Mouse (Mus musculus): ENCODE results near the gene Shc3.

The Shc3 gene

DNA sequence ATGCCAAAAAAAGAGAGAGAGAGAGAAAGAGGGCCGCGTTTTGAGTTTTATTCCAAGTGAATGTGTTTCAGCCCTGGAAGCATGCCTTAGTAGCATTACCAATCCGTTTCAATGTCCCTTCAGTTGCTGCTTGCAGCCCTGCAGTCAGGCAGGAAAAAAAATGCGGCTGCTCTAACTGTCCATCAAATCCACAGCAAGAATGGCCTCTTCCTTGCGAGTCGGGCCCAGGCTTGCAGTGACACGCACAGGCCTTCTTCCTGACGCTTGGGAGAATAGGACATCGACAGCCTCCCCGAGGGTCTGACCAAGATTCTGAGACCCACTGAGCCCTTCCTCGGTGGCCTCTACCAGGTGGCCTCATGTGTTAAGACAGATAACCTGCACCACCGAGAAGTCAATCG lies 718 bp downstream of the Shc3 start:
- no peak for DNase-seq (ENCODE audit: low read depth, low spot score)

DNA sequence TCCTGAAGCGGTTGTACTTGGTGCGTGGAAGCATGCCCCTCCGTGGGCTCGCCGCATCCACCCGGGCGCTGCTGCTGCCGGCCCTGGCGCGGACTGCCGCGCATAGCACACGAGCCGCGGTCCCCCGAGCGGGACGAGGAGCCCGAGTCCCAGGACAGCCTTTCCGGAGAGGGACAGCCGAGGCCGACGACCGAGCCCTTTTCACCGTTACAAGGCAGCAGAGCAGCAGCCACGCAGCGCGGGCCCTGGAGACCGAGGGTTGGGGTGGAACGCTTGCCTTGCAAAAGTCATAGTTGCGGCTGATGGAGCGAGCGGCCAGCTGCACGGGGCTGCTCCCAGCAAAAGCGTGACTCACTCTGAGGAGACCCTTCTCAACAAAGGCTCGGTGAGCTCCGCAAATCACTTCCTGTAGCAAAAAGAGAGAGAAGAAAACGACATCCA lies 1.8 kb downstream of the Shc3 start:
- DNase-seq (ENCODE audit: low read depth, low spot score), result no peak

DNA sequence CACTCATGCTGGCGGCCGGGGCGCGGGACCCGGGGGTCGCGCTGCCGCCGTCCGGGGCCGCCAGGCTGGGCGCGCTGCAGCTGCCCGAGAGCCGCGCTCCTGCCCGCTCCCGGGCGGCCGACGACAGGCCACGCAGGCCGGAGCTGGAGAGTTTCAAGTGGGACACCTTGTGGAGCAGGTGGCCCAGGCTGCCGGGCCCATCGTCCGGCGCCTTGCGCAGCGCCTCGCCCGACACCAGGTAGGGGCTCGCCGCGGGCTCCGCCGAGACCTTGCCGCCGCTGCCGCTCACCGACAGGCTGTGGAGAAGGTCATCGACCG lies 2.2 kb downstream of the Shc3 start:
- DNase-seq (ENCODE audit: low read depth, low spot score), result no peak

DNA sequence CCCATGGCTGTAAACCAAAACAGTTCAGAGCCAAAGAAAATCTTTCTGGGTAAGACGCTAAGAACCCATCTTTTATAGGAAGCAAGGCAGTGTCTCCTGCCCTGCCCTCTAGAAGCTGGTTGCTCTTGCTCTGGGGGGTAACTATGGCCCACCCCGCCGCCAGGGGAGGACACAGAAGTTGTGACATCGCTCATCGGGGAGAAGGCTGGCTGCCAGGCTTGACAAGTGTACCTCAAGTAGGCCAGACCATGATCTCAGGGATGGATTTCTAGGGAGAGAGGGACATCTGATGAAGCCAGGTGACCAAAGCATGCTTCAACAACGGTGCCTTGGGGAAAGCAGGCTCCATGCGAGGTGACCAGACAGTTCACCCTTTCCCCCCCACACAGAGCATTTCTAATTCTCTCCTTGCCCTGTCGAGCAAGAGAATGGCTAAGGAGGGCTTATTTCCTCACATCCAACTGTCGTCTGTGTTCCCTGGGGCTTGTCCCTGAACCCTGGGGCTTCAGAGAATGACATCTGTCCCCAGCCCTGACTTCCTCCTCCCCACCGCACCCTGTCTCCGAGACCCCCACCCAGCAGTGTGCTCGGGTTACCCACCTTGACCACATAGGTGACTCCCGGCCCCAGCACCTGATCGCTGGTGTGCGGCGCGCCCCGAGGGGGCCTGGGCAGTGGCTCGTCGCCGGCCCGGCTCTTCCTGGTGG lies 2.7 kb downstream of the Shc3 start:
- no peak for DNase-seq (ENCODE audit: low read depth, low spot score)

GRCm38 (mm10) chr13:51564741-51565140 lies 4.5 kb downstream of the Shc3 start:
- no peak for DNase-seq (ENCODE audit: low read depth, low spot score)

GRCm38 (mm10) chr13:51553343-51553742 lies 15.9 kb downstream of the Shc3 start:
- DNase-seq (ENCODE audit: low read depth, low spot score), result no peak

- no peak for DNase-seq (ENCODE audit: low read depth, low spot score)
Observed at GRCm38 (mm10) chr13:51552233-51552632, 17.0 kb downstream of the Shc3 start.

- no peak for DNase-seq (ENCODE audit: low read depth, low spot score)
Observed at GRCm38 (mm10) chr13:51551824-51552223, 17.4 kb downstream of the Shc3 start.

- no peak for DNase-seq (ENCODE audit: low read depth, low spot score)
Observed at GRCm38 (mm10) chr13:51539816-51540215, 29.4 kb downstream of the Shc3 start.

GRCm38 (mm10) chr13:51535326-51535725 lies 33.9 kb downstream of the Shc3 start:
- DNase-seq (ENCODE audit: low read depth, low spot score), result no peak

- no peak for DNase-seq (ENCODE audit: low read depth, low spot score)
Observed at GRCm38 (mm10) chr13:51526480-51526879, 42.7 kb downstream of the Shc3 start.

DNA sequence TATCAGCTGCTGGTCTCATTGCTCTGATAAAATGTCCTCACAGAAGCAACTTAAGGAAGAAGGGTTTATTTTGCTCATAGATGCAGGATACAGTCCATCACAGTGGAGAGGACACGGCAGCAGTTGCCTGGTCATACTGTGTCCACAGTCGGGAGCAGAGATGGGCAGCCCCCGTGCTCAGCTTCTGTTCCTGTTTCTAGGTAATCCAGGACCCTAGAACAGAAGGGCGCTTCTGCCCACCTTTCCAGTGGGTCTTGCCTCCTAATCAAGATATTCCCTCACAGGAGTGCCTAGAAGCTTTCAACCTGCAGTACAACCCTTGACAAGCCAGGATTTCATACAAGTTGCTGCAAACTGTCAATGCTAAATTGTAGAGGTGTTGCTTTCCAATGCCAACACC lies 44.9 kb downstream of the Shc3 start:
- DNase-seq (ENCODE audit: low read depth, low spot score), result no peak

GRCm38 (mm10) chr13:51523311-51523710 lies 45.9 kb downstream of the Shc3 start:
- no peak for DNase-seq (ENCODE audit: low read depth, low spot score)

DNA sequence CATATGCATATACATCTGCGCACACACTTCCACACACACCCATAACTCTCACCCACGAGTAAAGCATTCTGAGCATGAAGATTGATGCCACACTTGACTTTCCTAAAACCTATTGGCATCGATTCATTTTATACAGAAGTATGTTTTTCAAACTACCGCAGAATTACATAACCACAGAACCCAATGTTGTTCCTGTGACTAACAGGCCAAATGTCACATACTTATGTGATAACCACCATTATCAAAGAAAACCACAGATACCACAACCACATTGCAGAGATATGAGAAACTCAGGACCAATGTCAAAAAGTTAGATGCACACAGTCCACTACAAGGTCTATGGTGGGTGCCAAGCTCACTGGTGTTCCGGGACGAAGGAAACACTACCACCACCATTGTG lies 50.3 kb downstream of the Shc3 start:
- no peak for DNase-seq (ENCODE audit: low read depth, low spot score)

GRCm38 (mm10) chr13:51517943-51518342 lies 51.3 kb downstream of the Shc3 start:
- peak; percentile 33 for DNase-seq (ENCODE audit: low read depth, low spot score)

DNA sequence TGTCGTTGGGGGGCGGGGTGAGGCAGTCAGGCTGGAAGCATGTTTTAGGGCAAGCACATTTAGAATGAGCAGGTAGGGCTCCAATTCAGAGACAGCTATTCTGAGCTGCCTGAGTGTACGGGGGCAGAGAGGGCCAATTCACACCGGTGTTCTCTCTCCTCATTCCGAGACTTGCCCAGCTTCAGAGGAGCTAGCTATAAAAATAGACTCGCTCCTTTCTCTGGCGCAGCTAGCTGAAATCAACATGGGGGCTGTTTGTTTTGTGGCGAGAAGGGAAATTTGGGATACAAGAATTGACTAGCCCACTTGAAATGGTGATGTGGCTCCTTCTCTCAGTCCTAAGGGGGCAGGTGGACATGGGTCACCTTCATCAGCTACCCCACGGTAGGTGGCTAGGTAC lies 60.4 kb downstream of the Shc3 start:
- DNase-seq (ENCODE audit: low read depth, low spot score), result no peak

DNA sequence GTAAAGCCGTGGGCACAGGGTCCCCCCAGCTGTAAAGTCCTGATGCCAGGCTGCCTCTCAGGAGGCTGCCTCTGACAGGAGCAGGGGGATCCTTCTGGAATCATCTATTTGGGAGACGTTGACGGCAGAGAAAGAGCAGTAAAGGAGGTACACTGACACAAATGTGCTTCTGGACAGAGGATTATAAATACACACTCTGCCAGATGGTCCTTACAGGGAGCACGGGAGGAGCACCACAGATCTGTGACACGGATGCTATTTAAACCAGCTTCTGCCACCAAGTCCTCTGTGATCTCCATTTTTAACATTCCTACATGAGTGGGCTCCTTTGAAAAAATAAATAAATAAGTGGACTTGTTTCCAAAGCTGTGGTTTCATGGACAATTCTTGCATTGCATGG lies 63.5 kb downstream of the Shc3 start:
- DNase-seq (ENCODE audit: low read depth, low spot score), result no peak

GRCm38 (mm10) chr13:51499769-51500168 lies 69.5 kb downstream of the Shc3 start:
- no peak for DNase-seq (ENCODE audit: low read depth, low spot score)

DNA sequence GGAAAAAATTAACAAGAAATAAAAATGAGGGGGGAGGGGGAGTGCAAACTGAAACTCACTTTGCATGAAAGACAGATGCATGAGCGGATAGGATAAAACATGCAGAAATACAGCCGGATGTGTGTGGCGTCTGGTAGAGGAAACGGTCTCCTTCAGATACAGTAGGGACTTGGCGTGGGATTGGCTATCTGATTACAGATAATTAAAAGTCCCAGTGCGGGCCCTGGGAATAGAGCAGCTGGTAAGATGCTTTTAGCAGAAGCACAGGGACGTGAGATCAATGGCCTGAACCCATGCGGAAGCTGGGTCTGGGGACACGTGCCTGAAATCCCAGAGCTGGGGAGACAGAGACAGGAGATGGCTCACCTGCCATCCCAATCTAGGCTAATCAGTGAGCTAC lies 75.5 kb downstream of the Shc3 start:
- no peak for DNase-seq (ENCODE audit: low read depth, low spot score)

- DNase-seq (ENCODE audit: low read depth, low spot score), result peak; percentile 37
Observed at GRCm38 (mm10) chr13:51491649-51492435, 77.4 kb downstream of the Shc3 start.

GRCm38 (mm10) chr13:51490195-51490594 lies 79.0 kb downstream of the Shc3 start:
- DNase-seq (ENCODE audit: low read depth, low spot score), result no peak

- DNase-seq (ENCODE audit: low read depth, low spot score), result peak; percentile 12
Observed at GRCm38 (mm10) chr13:51488945-51489344, 80.3 kb downstream of the Shc3 start.

GRCm38 (mm10) chr13:51485291-51485690 lies 83.9 kb downstream of the Shc3 start:
- DNase-seq (ENCODE audit: low read depth, low spot score), result no peak

All from ES-CJ7 (cell line).